Mouse (Mus musculus) testis, adult 2 months (tissue): ENCODE results near the gene Sirt7.

Experiments
- CTCF ChIP-seq: fragments of 200-500 bp; IDR thresholded peaks from 2 replicates; pipeline ENCODE4 v1.5.1; 2012; ENCODE audit warnings: low read depth, mild to moderate bottlenecking, inconsistent platforms, low read length, moderate library complexity; ENCODE audit not compliant: control insufficient read depth, insufficient read depth, insufficient replicate concordance
- POLR2A ChIP-seq: fragments of 200-500 bp; IDR thresholded peaks from 2 replicates; pipeline ENCODE4 v1.6.1; 2012; ENCODE audit warnings: low read depth, mild to moderate bottlenecking, inconsistent platforms, low read length, moderate library complexity; ENCODE audit not compliant: control insufficient read depth

- TF ChIP-seq CTCF (no peak), POLR2A (no peak)
These were observed 29.7 kb upstream of the Sirt7 start for GRCm38 (mm10) chr11:120654741-120655140.
